Mouse (Mus musculus): ENCODE measurements around the gene Rnf144b.

Rnf144b gene

GRCm38 (mm10) chr13:47122537-47123430 lies at the start of gene Rnf144b:
Gene Rnf144b (plus strand): TSS chr13:47122656.
- peak; percentile 12 to 14 for DNase-seq

GRCm38 (mm10) chr13:47076156-47076555 lies 46.3 kb upstream of the Rnf144b start:
- no peak for DNase-seq

GRCm38 (mm10) chr13:47077367-47077766 lies 45.1 kb upstream of the Rnf144b start:
- DNase-seq = no peak

GRCm38 (mm10) chr13:47078799-47079198 lies 43.7 kb upstream of the Rnf144b start:
- no peak for DNase-seq

GRCm38 (mm10) chr13:47080905-47081505 lies 41.5 kb upstream of the Rnf144b start:
- DNase-seq = peak; percentile 37 to 39

- DNase-seq = no peak
Measured at GRCm38 (mm10) chr13:47088433-47088832, 34.0 kb upstream of the Rnf144b start.

- DNase-seq = no peak
Measured at GRCm38 (mm10) chr13:47089271-47089670, 33.2 kb upstream of the Rnf144b start.

- DNase-seq = no peak
Measured at GRCm38 (mm10) chr13:47093791-47094190, 28.7 kb upstream of the Rnf144b start.

- DNase-seq = no peak
Measured at GRCm38 (mm10) chr13:47096591-47096990, 25.9 kb upstream of the Rnf144b start.

GRCm38 (mm10) chr13:47099265-47099664 lies 23.2 kb upstream of the Rnf144b start:
- no peak for DNase-seq

GRCm38 (mm10) chr13:47100587-47100986 lies 21.9 kb upstream of the Rnf144b start:
- no peak for DNase-seq

GRCm38 (mm10) chr13:47104146-47104545 lies 18.3 kb upstream of the Rnf144b start:
- DNase-seq = peak; percentile 26 to 30

GRCm38 (mm10) chr13:47104856-47105541 lies 17.5 kb upstream of the Rnf144b start:
- peak; percentile 37 to 43 for DNase-seq

GRCm38 (mm10) chr13:47105711-47106579 lies 16.5 kb upstream of the Rnf144b start, which contains the start of gene Dek:
Gene Dek (minus strand): TSS chr13:47106201.
- DNase-seq = peak; percentile 81 to 85

GRCm38 (mm10) chr13:47106580-47106888 lies 15.9 kb upstream of the Rnf144b start:
- no peak for DNase-seq

GRCm38 (mm10) chr13:47109239-47109638 lies 13.2 kb upstream of the Rnf144b start:
- DNase-seq = no peak

- no peak for DNase-seq
Measured at GRCm38 (mm10) chr13:47111185-47111584, 11.3 kb upstream of the Rnf144b start.

GRCm38 (mm10) chr13:47112056-47112455 lies 10.4 kb upstream of the Rnf144b start:
- DNase-seq = no peak

- no peak for DNase-seq
Measured at GRCm38 (mm10) chr13:47112924-47113323, 9.5 kb upstream of the Rnf144b start.

GRCm38 (mm10) chr13:47116000-47116399 lies 6.5 kb upstream of the Rnf144b start:
- DNase-seq = no peak

GRCm38 (mm10) chr13:47121333-47121889 lies 1.0 kb upstream of the Rnf144b start:
- no peak for DNase-seq

- DNase-seq = no peak
Measured at GRCm38 (mm10) chr13:47124449-47124848, 2.0 kb downstream of the Rnf144b start.
